Mouse (Mus musculus) bone marrow macrophage, adult 2 months (primary cell): ENCODE results near the gene Gpn3.
A peak's percentile ranks its signal among the peaks of the same experiment; 100 is the strongest.

ENCODE experiments used
- CTCF ChIP-seq: IDR thresholded peaks from 2 replicates; pipeline ENCODE4 v1.5.1; 2012; ENCODE audit warnings: low read depth, mild to moderate bottlenecking, low read length, moderate library complexity
- POLR2A ChIP-seq: IDR thresholded peaks from 2 replicates; pipeline ENCODE4 v1.6.1; 2012; ENCODE audit warnings: mild to moderate bottlenecking, low read depth, low read length, borderline replicate concordance

GRCm38 (mm10) chr5:122401303-122401640 is 29.6 kb downstream of the Gpn3 start:
- TF ChIP-seq CTCF = peak; percentile 99
- TF ChIP-seq POLR2A = no peak
